Mouse (Mus musculus): ENCODE results near the gene Egfl7. TPM values are rescaled to one million over a fixed set of nuclear protein-coding genes. Genes with fewer than 3 reads are reported as not detected.
A peak's percentile ranks its signal among the peaks of the same experiment; 100 is the strongest.

The Egfl7 gene
- total RNA-seq, 4 experiments from 2014 or later = 105 to 245 (median 172) TPM

DNA sequence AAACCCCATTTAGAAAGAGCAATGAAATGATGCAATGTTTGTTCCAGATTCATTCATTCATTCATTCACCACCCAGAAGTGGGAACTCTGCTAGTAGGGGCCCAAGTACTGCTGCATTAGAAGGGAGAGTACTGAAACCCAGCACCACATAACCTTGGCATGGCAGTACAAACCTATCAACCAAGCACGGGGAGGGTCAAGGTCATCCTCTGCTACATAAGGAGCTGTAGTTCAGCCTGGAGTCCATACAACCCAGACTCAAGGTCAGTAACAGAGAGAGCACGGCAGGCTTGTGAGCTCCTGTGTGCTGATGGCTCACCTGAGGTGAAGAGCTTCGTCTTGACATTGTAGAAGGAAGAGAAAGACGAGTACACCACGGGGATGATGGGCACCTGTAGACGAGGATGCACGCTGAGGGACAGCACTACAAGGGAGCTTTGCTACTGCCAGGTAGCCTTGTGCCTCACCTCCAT, 14.7 kb downstream of the Egfl7 start:
- no peak for DNase-seq

DNA sequence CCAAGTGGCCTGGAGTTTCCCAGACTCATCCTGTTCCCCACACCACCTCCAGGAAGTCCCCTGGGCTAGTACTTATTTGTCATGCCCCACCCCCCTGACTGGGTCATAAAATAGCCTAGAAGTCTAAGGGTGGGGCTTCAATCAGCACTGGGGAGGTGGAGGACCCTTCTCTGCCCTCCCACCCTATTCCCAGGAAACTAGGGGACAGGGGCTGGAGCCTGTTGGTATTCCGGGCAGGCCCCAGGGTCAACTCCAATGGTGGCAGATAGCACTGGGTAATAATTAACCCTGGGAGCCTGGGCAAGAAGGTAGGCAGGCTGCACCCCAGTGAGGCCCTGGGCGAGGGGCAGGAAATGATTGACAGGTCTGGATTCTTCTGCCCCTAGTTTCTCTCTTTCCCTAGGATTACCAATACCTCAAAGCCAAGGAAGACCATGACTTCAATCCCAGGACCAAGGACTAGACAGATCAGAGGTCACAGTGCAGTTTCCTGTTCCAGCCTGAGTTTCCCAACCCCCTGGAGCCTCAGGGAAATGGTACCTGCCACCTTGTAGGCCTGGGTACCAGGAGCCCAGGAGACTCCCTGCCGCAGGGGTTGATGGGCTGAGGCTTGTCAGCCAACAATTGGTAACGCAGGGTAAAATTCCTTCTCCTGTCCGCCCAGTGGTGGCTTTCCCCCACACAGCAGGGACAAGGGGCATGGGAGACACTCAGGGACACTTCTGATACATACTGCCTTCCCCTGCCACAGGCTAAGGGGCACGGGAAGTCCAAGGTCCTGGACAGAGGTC, 15.3 kb downstream of the Egfl7 start:
- DNase-seq = no peak

DNA sequence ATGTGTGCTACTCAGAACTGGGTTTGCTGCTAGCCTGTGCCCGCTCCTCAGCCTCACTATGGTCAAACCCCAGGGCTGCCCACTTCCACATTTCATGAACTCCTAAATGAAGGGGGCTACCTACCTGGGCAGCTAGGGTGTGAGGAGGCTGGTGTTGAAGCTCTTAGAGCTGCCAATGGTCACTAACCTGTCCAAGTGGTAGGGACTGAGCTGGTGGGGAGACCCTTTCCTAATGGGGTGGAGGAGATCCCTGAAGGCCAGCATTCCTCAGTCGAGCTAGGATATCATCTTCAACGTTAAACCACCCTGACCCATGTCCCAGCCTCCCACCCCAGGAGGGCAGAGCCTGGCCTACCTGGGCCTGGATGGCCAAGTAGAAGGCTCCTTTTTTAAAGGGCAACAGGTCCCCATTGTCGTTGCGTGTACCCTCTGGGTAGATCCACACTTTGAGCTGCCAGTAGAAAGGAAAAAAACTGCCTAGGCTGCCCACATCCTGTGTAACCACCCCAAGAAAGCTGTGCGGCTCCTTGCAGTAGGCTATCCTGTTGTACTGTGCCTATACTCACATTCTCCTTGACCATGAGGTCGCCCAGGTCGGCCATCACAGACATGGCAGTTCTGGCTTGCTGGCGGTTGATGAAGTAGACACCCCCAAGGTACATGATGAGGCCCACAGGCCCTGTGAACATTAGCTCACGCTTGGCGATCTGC, 16.1 kb downstream of the Egfl7 start:
- no peak for DNase-seq

DNA sequence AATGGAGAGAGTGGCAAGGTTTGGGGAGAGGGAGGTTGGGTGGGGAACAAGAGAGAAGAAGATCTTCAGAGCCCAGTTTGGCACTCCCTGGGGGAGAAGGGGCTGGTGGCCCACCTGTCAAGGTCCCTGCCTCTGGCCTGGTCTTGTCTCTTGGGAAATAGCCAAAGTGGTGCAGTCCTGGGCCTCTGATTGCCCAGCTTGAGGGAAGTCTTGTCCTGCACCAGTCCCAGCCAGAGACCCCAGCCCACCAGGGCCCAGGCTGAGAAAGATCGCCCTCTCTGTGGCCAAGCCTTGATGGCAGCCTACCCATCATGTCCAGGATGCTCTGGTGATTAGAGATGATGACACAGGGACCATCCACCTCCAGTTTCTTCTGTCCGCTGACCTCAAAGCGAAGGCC, 17.1 kb downstream of the Egfl7 start:
- no peak for DNase-seq

DNA sequence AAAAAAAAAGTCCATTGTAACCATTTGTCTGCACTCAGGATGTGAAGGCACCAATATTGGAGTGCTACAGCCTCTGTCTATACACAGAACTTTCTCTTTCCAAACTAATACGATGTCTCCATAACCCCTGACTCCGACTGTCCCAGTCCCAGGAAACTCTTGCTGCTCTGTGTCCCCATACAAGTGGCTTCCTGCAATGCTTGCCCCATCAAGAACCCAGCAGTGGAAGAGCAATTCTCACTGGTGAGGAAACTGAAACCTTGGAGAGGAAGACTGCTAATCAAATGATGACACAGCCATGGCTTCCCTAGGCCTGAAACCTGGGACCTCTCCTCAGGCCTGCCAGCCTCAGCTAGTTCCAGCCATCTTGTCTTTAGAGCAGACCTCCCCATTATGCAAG, 18.0 kb downstream of the Egfl7 start:
- no peak for DNase-seq

DNA sequence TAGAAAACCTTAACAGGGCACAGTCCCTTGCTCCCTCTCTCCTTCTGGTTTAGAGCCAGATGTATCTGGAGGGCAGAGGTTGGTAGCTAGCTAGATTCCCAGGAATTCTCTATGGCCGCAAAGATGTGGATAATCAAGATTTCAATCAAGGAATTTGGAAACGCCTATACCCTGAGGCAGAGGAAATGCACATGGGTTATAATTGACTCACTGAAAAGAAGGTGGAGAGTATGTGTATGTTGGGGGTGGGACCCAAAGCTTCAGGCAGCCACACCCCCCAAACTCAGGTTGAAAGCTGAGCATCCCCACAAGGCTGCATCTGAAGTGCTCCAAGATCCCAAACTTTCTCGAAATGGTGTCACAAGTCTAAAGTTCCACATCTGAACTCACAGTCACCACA, 18.6 kb downstream of the Egfl7 start:
- no peak for DNase-seq

DNA sequence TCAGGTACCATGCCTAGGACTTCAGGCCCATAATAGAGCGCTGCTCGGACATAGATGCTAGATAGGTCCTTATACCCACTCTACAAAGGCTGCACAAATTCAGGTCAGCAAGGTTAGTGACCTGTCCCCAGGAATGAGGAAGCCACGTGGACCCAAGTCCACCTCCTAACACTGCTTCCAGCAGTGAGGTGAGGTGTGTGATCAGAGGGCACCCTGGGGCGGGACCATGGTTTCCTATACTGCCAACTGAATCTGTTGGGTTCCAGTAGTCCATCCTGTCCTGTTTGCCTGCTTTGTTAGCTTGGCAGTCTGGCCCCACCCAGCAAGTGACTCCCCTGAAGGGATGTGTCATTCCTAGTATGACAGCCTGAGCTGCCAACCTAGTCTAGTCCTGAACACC, 20.2 kb downstream of the Egfl7 start:
- no peak for DNase-seq

DNA sequence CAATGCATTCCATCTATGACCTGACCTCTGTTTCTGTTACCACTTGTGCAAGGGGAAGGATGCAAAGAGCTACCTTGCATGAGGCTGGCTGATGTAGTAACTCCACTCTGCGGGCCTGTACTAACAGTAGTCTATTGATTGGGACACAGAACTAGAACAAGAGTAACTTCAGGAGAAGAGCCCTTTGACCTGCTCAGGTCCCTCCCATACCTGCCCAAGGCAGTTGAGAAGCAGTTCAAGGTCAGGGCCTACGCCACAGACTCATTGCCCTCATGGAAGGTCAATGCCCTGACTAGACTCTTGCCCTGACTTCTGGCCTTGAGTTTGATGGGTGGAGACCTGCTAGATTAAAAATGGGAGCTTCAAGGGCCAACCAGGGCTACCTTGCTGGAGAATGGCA, 20.9 kb downstream of the Egfl7 start:
- peak; percentile 42 for DNase-seq

DNA sequence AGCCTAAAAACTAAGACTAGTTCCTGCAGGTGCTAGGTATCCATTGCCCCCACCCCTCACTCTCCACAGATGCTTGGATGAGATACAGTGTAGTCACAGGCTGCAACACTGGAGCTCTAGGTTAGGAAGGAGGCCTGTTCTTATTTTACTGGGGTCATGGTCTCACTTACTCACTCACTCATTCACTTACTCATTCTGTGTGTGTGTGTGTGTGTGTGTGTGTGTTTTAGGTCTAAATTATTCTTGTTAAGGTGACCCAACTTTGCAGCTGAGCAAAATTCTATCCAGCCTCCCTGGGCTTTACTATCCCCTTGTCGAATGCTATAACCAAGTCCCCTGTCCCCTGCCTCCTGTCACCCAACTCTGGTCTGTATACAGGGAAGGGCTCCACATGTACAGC, 21.8 kb downstream of the Egfl7 start:
- DNase-seq = no peak

DNA sequence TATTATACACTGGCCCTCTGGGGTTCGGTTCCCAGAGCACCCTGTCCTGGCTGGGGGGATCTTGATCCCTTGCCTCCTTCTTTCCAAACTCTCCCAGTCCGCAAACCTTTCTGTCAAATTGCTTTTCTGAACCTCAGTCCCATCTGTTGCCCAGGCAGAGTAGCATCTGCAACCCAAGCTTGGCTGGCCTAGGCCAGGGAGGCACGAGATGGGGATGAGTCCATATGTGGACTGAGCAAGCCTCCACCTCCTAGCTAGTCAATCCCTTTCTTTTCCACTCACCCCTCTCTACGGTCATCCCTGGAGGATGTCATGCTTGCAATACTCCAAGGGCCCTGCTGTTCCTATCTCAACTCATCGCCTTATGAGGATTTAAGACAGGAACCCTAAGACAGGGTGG, 22.8 kb downstream of the Egfl7 start:
- DNase-seq = no peak

DNA sequence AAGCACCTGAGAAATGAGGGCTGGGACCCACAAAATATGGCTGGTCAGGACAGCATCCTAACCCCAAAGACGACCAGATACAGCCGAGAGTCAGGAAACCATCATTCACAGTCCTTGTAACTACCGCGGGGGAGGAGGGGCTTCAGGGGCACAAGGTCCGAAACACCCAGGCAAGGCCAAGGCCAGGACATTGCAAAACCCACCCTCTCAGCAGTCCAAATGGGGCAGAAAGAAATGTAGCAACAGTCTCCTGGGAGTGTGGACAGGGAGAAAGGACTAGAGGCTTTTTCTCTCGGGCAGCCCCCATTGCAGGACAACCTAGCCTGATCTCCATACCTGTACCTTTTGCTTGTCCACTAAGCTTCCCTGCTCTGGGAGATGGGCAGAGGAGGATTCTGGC, 23.3 kb downstream of the Egfl7 start:
- DNase-seq = peak; percentile 86

DNA sequence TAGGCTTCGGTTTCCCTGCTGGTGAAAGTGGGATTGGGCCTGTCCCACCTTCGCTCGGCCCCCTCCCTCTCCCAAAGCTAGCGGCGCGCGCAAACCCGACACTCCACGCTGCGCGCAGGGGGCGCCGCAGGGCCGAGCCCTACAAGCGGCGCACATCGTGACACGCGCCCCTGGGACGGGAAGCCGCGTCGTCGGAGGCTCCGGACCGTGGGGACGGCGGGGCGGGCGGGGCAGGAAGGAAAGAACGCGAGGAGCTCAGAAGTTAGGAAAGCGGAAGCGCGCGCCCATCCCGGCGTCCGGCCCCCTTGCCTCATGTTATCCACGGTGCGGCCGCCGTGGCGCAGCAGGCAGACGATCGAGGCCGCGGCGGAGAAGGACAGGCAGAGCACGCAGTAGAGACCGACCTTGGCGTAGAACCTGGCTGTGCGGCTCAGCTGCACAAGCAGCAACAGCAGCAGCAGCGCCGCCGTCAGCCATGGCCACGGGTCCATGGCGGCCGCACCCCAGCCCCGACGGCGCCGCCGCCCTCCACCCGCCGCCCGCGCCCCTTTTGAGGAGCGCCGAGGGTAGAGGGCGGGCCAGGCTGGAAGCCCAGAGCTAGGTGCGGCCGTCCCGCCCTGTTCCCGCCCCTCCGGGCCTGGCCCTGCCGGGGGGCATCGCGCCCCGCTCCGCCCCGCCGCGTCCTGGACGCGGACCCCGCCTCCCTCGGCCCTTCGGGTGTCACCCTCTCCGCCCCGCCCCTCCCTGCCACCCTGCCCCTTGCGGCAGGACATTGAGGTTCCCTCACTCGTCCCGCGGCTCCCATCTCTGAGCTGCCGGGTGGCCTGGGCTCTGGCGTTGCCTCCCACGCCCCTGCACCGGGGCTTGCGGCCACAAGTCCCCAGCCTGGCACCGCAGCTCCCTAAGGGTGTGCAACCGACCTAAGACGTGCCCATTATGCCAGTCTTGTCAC, 24.2 kb downstream of the Egfl7 start, which contains the start of gene Agpat2:
Gene Agpat2 (minus strand): TSS at position 698 of the 952 bp plus-strand sequence.
- peak; percentile 83 for DNase-seq

DNA sequence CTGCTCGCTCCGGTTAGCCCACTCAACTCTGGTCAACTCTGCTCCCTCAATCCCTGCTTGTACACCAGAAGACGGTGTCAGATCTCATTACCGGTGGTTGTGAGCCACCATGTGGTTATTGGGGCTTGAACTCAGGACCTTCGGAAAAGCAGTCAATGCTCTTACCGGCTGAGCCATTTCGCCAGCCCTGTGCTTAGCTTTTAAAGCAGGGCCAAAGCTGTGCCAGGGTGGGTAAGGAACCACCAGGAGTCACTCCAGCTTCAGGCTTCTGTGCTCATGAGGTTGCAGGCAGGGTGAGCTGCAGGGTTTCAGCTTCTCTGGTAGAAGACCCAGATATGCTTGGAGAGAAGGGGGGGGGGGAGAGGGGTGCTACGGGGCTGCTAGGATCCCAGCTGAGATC, 25.5 kb downstream of the Egfl7 start:
- DNase-seq = no peak

DNA sequence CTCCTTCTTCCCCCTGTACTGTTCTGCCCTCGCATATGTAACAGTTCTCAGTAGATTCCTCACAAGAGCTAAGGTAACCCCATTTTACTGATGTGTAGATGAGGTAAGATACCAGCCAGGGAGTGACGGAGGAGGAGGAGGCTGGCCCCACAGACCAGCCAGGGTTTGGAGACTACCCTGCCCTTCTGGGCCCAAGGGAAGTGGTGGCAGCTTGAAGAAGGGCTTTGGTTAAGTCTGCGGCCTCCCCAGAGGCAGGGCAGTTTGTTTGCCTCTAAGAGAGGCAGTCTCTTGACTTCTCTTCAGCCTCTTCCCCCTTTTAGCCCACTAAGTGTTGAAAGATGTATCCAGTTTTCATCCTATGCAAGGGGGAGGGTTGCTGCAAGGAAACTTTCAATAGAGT, 26.8 kb downstream of the Egfl7 start:
- no peak for DNase-seq

DNA sequence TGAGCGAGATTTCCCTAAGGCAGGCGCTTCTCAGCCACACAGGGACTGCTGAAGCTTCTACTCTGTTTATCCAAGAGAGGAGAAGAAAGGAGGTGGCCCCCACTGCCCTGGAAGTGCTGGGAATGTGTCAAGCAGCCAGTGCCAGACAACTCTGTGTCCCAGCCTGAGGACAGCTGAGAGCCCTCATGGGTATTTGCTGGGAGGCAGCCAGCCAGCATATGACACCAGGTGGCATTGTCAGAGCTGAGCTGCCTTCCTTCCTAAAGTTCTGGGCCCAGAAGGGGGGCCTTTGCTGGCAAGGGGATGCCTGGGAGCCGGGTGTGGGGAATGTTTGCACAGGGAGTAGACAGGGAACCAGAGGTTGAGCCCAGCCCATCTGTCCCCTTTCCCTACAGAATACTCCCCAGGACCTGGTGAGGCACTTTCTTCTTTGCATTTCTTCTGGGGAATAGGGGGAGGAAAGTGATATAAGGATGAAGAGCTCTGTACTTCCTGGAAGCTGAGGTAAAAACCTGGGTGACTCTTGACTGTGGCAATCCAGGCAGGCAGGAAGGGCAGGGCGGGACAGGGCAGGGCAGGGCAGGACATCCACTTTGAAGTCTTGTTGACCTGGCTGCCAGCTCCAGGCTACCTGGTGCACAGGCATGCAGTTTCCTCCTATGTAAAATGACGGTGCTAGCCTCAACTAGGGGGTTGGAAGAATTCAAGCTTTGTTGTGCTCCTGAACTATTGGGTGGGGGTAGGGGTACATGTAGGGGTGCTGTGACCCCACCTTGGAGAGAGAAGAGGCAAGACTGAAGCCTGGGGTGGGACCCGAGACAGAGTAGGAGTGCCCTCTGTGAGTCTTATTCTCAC, 27.5 kb downstream of the Egfl7 start:
- DNase-seq = no peak

DNA sequence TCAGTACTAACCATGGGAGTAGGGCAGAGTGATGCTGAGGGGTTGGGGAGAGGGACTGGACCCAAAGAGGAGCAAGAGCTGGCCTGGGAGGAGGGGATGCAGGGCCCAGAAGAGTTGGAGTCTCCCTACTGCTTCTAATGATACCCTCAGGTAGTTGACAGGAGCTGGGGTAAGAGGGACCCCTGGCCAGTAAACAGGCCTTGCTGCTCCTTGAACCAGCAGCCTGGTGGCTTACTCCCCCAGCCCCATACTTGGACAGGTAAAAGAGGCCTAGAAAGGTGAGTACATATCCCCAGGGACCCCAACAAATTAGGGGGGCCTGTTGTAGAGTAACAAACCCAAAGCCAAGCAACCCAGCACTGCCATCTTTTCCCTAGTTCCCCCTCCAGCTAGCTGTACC, 29.0 kb downstream of the Egfl7 start:
- no peak for DNase-seq

DNA sequence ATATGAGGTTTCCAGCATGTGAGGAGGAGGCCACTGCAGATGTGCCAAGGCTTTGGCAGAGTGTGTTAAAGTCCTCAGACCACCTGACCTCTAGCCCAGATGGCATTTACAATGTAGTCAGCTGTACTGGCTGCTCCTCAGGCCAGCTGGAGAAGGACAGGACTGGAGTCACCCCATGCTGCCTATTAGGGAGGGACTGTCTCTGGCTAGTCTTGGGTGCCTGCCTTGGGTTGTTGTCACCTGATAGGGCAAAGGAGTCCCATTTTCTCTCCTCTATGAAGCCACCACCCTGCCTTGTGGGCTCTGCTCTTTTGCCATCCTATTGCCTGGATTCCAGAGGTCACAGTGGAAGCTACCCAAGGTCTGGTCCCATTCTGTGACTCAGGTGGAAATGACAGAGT, 29.4 kb downstream of the Egfl7 start:
- DNase-seq = peak; percentile 52

DNA sequence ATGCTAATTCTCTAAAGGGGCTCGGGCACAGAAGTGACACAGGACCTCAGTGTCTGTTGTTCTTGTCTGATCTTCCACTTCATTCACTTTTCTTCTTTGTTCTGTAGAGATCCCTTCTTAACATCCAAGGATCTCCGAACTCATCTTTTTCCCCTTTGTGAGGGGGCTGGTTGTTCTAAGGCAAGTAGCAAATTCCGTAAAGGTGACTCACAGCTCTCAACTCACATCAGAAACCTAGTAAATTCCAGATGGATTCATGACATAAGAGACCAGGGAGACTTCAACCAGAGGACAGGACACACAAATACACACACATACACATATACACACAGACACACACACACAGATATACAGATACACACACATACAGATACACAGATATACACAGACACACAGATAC, 30.7 kb downstream of the Egfl7 start:
- no peak for DNase-seq

DNA sequence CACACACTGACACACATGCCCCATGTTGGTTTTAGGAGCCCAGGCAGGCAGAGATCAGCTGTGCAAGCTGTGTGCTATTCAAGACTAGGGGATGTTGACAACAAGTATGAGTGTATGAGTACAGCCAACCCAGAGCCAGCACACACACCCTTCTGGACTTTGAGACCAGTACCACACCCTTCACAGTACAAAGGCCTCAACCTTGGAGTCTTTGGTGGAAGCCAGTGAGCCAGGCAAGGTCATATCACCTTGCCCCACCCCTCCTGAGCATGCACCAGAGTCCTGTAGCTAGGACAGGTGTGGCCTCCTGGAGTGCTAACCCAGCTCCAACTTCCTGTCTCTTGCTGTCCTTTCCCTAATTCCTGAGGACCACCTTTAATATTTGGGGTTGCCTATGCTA, 31.2 kb downstream of the Egfl7 start:
- no peak for DNase-seq

DNA sequence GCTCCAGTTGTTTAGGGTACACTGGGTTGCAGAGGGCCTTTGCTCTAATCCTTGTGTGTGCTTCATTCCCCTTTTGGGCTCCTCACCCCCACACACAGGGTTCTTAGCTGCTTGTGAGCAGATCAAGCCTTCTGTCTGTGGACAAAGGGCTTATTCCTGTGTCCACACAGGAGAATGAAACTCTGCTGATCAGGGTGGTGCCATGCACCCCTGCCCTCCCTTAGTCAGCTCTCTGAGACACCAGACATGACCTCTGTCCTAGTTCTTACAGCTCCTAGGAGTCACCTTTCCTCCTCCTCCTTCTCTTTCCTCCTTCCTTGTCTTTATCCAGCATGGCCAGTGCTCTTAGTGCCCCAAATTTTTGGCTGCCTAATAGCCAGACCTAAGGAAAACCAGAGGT, 32.1 kb downstream of the Egfl7 start:
- no peak for DNase-seq

DNA sequence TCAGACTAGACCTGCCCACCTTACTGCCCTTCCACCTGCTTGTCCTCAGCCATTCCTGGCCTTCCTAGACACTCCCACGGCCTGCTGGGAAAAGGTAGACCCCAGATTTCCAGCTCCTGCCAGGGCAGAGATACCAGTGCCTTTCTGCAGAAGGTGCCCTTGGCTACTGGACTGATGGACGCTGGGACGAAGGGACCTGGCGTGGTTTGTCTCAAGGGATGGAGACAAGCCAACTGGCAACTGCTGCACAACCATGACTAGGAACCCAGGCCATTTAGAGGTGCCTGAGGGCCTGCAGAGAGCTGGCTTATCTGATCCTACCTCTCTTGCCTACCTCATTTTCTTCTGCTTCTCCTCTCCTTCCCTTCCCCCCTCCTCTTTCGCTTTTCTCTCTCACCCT, 35.1 kb downstream of the Egfl7 start:
- DNase-seq = no peak

Data from adrenal gland, adult 8-10 months (tissue).